Mouse (Mus musculus) gastrocnemius, adult 18-20 months (tissue): ENCODE measurements around the gene Sema3a. TPM values are rescaled to one million over a fixed set of nuclear protein-coding genes. Genes with fewer than 3 reads are reported as not detected.
A peak's percentile ranks its signal among the peaks of the same experiment; 100 is the strongest.
"Not testable (repeated sequence)": the region's sequence is repeated elsewhere in the genome, so short reads cannot be mapped to it uniquely, and the experiment has no call there.

ENCODE experiments used
- DNase-seq: peaks from one replicate; pipeline ENCODE4 v3.0.0; 2021; ENCODE audit warnings: low spot score
- total RNA-seq, 2 experiments: library from RNA; stranded (reverse); gene quantifications; 2 replicates each; pipeline ENCODE4 v1.2.3; 2021

The Sema3a gene
- total RNA-seq, 2 experiments from 2014 or later = 0.91 to 1.2 TPM

DNA sequence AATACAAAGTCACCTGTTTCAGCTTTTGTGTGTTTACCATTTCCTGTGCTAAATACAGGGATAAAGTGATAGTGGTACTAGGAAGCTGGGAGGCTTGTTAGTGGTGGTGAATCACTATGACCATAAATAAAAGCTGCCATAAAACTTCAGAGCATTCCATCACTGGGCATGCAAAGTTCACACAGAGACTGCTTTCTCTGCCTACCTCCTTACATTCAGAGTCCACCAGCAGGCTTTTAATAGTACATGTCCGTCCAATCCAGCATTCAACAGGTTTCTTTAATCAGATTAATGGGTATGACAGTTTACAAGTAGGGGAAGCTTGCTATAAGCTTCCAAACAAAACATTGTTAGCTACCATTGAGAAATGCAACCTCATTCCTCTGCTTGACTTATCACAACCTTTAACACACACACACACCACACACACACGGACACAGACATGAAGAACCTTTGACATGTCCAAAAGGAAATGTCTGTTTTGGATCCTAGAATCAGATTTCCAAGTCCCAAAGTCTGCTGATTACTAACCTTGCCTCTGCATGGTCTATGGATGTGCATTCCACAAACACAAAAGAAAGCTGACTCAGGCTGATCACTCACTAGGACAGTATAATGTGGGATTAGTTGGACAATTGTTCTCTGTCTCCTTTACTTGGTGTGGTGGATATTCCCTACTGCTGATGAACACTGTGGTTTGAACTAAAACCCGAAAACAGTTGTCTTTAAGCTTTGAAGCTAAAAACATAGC is 291.9 kb downstream of the Sema3a start:
- no peak for DNase-seq

GRCm38 (mm10) chr5:13421276-13421925 is 296.2 kb downstream of the Sema3a start:
- DNase-seq = no peak

DNA sequence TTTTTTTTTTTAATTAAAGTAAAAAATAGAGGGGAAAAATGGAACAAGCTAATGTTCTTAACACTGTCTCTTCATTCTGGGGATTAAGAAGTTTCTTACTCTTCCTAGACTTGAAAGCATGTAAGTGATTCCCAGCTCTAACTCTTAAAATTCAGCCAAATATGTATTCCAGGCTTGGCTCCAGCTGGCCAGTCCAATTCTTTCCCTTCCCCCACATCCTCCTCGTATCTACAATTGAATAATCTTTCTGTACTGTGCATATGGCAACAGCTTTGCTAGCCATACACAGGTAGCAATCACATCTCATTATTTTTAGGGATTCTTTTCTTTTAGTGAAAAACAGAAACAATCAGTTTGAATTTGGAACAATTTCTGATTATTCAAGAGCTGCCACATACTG is 303.5 kb downstream of the Sema3a start:
- no peak for DNase-seq

DNA sequence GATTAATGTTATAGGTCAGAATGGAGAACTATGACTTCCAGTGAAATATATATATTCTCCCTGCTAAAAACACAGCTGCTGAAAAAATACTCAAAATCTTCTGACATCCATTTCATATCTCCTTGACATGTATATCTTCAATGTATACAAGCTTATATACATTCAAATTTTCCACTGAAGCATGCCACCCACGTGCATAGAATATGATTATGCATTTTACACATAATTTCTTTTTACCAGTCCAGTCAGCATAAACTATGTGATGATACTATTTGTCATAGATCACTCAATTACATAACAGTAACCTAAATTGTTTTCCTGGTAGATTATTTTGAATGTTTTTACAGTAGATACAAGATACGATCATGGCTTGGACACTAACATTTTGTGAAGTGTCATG is 306.6 kb downstream of the Sema3a start:
- DNase-seq = no peak

DNA sequence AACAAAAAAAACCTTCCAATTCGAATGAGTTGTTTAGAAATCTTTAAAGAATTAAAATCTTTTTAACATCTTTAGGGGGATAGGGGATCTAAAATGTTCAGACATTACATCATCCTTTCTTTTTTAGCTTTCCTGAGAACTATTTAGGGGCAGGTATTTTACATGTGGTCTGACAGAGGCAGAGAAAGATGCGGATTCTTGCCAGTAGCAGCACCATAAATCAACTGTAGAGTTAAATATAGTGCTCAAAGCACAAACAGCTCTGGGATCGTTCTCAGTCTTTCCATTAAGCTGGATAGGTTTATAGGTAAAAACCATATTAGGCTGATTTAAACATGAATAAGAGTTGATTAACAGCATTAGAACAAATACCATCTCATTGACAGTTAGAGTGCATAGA is 307.4 kb downstream of the Sema3a start:
- DNase-seq = peak; percentile 22

DNA sequence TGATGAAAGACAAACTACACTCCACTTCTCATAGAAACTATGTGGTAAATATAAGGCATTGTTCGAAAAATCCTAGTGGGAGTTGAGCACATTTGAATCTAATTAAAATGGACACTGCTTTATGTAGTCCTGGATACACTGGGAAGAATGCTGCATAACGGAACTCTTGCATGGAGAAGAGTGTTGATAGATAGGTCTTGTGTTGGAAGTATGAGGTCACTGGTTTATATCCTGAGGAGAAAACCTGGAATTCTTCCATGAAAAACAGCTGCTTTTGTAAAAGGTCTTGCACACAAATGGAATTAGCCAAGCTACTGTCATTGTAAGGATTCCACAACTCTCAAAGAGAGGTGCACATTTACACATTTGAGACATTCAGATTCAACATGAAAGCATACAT is 308.1 kb downstream of the Sema3a start:
- DNase-seq = no peak

GRCm38 (mm10) chr5:13441112-13441511 is 315.9 kb downstream of the Sema3a start:
- DNase-seq = no peak

GRCm38 (mm10) chr5:13460182-13461001 is 335.2 kb downstream of the Sema3a start:
- DNase-seq = no peak

DNA sequence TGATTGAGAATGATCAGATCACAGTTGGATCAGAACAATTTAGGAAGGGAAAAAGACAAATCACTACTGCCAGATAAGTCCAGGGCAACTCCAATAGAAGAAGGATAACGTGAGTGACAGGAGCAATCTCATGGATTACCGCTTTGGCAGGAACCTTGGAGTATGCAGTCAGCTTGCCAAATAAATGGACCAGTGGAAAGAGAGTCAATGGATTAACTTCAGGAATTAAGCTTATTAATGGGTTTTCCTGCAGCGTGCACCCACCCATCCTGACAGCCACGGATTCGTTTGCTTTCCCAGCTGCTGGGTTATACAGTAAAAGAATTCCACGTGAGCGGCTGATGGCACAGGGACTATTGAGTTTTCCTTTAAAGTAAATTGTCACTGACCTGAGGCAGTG is 343.6 kb downstream of the Sema3a start:
- DNase-seq = no peak

GRCm38 (mm10) chr5:13469401-13469800 is 344.2 kb downstream of the Sema3a start:
- no peak for DNase-seq

DNA sequence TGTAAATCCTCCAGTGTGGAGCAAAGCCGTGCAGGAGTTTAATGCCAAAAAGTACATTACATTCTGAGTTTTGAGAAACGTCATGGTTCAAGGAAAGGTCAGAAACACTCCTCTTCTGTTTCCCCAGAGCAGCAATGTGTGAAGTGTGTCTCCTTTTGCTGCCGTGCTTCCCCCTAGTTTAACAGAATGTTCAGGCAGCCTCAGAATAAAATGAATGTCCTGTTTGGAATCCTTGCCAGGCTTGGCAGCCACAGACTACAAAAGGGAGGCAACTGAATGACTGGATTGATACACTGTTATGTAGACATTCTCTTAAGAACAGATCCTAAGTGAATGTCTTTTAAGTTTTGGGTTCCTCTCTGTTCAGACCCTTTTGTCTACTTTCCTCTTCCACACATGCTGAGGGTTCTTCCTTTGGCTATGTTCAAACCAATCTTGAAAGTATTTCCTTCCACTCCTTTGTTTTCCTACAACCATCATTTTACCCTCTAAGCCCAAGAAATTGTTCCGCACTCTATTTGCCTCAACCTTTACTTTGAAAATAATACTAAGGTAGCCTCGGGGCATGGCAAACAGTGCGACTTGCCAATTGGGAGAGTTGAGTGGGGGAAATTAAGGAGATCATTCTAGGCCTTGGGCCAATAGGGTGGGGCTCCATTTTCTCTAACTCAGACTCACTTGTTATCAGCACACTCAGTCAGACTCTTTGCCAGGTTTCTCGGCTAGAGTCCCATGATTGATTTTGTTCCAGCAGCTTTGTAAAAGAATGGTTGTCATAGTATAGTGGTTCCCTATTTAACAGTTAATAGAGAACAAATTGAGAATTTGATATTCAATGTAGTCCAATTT is 345.1 kb downstream of the Sema3a start:
- DNase-seq = peak; percentile 30

DNA sequence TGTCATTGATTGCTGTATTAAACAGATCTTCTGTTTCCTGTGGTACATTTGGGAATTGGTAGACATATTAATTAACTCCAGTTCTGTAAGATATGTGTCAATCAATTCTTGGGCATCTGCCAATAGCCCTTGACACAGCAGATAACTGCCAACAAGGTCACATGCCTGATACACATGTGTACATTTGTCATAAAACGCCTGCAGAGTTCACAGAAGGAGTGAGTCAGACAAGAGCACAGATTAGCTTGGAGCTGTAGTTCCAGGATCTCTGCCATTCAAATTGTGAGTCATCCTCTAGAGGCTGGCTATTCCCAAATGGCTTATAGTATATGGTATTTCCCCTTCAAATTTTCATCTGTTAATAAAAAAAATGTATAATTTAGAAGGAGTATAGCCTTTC is 352.4 kb downstream of the Sema3a start:
- DNase-seq = no peak

GRCm38 (mm10) chr5:13488671-13489070 is 363.5 kb downstream of the Sema3a start:
- no peak for DNase-seq

- DNase-seq = not testable (repeated sequence)
Observed at GRCm38 (mm10) chr5:13495967-13496366, 370.8 kb downstream of the Sema3a start.

DNA sequence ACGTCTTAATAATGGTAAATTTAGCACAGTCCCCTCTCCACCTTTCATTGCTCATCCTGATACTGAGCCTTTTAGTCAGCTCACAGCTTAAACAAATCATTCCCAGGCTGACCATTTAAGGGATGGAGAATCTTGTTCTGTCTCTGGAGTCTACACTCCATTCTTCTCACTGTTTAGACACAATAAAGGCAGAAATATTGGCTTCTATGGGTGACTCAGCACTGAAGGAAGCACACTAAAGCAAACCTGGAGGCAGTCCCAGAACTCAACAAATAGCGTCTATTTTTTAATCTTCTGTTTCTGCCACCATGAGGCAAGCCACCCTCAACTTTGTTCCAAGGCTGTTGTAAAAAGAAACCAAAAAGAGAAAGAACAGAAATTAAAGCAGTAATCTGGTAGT is 374.6 kb downstream of the Sema3a start:
- no peak for DNase-seq

GRCm38 (mm10) chr5:13505839-13506499 is 380.8 kb downstream of the Sema3a start:
- DNase-seq = no peak

- DNase-seq = no peak
Observed at GRCm38 (mm10) chr5:13509163-13509562, 383.9 kb downstream of the Sema3a start.

DNA sequence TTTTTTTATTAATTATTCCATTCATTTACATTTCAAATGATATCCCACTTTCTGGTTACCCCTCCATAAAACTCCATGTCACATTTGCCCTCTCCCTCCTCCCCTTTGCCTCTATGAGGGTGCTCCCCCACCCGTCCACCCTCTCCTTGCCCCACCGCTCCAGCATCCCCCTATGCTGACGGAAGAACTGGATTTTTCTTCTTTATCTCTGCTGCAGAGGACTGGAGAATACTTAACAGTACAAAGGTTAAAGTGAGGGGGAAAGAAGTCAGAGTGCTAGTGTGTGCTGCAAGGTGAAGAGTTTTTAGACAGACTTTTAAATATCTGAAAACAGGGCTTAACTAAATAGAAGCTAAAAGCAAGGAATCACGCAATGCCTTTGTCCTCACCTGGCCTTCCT is 391.8 kb downstream of the Sema3a start:
- DNase-seq = no peak

DNA sequence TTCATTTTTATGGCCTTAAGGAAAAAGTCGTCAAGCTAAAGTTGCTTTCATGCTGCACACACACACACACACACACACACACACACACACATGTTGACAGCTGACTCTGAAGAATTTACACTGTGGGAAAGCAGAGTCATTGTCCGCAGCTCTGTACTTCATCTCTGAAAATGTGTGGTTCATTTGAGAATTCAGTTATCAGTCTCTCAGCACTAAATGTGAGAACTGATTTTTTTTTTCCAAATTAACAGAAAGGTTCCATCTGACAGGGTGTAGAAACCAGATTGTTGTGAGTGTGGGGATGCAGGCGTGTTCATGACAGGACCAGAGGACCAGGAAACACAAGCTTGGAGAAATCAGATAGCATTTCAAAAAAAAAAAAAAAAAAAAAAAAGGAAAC is 400.4 kb downstream of the Sema3a start:
- DNase-seq = no peak

GRCm38 (mm10) chr5:13527037-13527464 is 401.8 kb downstream of the Sema3a start:
- DNase-seq = no peak

DNA sequence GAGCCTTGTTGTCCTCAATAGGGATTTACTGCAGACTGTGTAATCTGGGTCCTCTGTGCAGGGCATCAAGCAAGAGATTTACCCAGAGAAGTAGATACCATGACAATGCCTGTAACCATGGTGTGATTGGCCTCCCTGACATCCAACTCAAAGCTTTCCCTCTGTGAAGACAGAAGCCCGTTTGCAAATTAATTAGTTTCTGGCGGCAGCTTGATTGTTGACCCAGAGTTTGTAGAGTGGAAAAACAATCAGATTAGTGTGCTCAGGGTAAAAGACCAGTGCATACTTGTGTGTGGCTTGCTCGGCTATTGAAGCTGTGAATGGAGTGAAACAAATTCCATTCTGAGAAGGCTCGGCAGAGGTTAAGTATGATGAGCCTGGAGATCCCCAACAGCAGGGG is 404.0 kb downstream of the Sema3a start:
- no peak for DNase-seq
